Mouse (Mus musculus) neural tube, embryonic 13.5 days (tissue): ENCODE results near the gene Prune1. TPM values are rescaled to one million over a fixed set of nuclear protein-coding genes. Genes with fewer than 3 reads are reported as not detected.
"Not testable (repeated sequence)": the region's sequence is repeated elsewhere in the genome, so short reads cannot be mapped to it uniquely, and the experiment has no call there.

Source experiments
- ATAC-seq: fragments of 200-750 bp; cut with Nextera tagmentation; 2 replicates; pipeline ENCODE4 v1.8.0; 2017; ENCODE audit warnings: low read depth, mild to moderate bottlenecking, moderate TSS enrichment, moderate library complexity
- H3K27ac ChIP-seq: fragments of 300-500 bp; sonication (generic); replicated peaks from 2 replicates; pipeline ENCODE4 v1.5.1; 2015; ENCODE audit warnings: moderate library complexity, mild to moderate bottlenecking, inconsistent platforms
- H3K27me3 ChIP-seq: fragments of 300-500 bp; sonication (generic); 2 replicates; pipeline ENCODE4 v1.6.1; 2015; ENCODE audit warnings: mild to moderate bottlenecking, inconsistent platforms
- H3K36me3 ChIP-seq: fragments of 300-500 bp; sonication (generic); 2 replicates; pipeline ENCODE4 v1.6.1; 2015; ENCODE audit warnings: mild to moderate bottlenecking, inconsistent platforms
- H3K4me1 ChIP-seq: fragments of 300-500 bp; sonication (generic); replicated peaks from 2 replicates; pipeline ENCODE4 v1.6.1; 2015; ENCODE audit warnings: inconsistent platforms
- H3K4me2 ChIP-seq: fragments of 300-500 bp; sonication (generic); 2 replicates; pipeline ENCODE4 v1.6.1; 2015; ENCODE audit warnings: inconsistent platforms, mild to moderate bottlenecking, moderate library complexity
- H3K4me3 ChIP-seq: fragments of 300-500 bp; sonication (generic); 2 replicates; pipeline ENCODE4 v1.5.1; 2015; ENCODE audit warnings: mild to moderate bottlenecking, inconsistent platforms
- H3K9ac ChIP-seq: fragments of 300-500 bp; sonication (generic); 2 replicates; pipeline ENCODE4 v1.6.1; 2015; ENCODE audit warnings: moderate library complexity, mild to moderate bottlenecking, inconsistent platforms
- H3K9me3 ChIP-seq: fragments of 300-500 bp; sonication (generic); 2 replicates; pipeline ENCODE4 v1.6.1; 2016; ENCODE audit warnings: inconsistent platforms
- WGBS: fragments of 180-500 bp; shearing (Covaris S2); methylation state at CpG from one replicate; pipeline ENCODE4 v1.1.7; 2015; 5-methylcytosine and 5-hydroxymethylcytosine counted together
- polyA plus RNA-seq: library from polyadenylated mRNA; unstranded; fragments of >200 nt; fragmentation: Nextera tagmentation; extraction: Ambion mirVana; gene quantifications from 2 replicates; pipeline ENCODE4 v1.2.1, GENCODE M21; 2015

The Prune1 gene
- polyA plus RNA-seq, 1 experiment from 2014 or later = 47.1 TPM

- Histone ChIP-seq H3K4me1 (peaks cover 14% of the 10 kb centered on the region), H3K36me3 (peaks cover 34% of the 10 kb centered on the region)
- H3K27me3 ChIP-seq, H3K9ac ChIP-seq, H3K9me3 ChIP-seq, H3K27ac ChIP-seq, ATAC-seq, H3K4me2 ChIP-seq, H3K4me3 ChIP-seq: not testable (repeated sequence)
- 93% methylated on average over 9 of the region's 10 CpGs for WGBS
Measured at GRCm38 (mm10) chr3:95212889-95213608, 68.8 kb downstream of the Prune1 start.

- H3K9me3 ChIP-seq = no peaks in the 10 kb centered on the region
- H3K4me1 ChIP-seq = no peaks in the 10 kb centered on the region
- H3K27ac ChIP-seq = no peak overlapping the region
- no peak overlapping the region for H3K9ac ChIP-seq
- no peak for ATAC-seq
- peaks cover 48% of the 10 kb centered on the region for H3K36me3 ChIP-seq
- WGBS = 49% methylated on average over 2 of the region's 2 CpGs
- H3K4me3 ChIP-seq = no peak overlapping the region
- no peak overlapping the region for H3K4me2 ChIP-seq
- no peaks in the 10 kb centered on the region for H3K27me3 ChIP-seq
Measured at GRCm38 (mm10) chr3:95210585-95210984, 71.3 kb downstream of the Prune1 start.

GRCm38 (mm10) chr3:95208286-95208685, 73.6 kb downstream of the Prune1 start:
- ATAC-seq = no peak
- Histone ChIP-seq H3K4me3 (no peak overlapping the region), H3K27me3 (no peaks in the 10 kb centered on the region), H3K9me3 (no peaks in the 10 kb centered on the region), H3K4me2 (no peak overlapping the region), H3K27ac (no peak overlapping the region), H3K36me3 (peaks cover 56% of the 10 kb centered on the region), H3K4me1 (no peaks in the 10 kb centered on the region), H3K9ac (no peak overlapping the region)
- WGBS = 86% methylated on average over 4 of the region's 4 CpGs

GRCm38 (mm10) chr3:95203880-95204279, 78.0 kb downstream of the Prune1 start:
- WGBS = 94% methylated on average over 6 of the region's 6 CpGs
- Histone ChIP-seq H3K4me3 (no peak overlapping the region), H3K9me3 (no peaks in the 10 kb centered on the region), H3K36me3 (peaks cover 85% of the 10 kb centered on the region), H3K27me3 (no peaks in the 10 kb centered on the region), H3K4me2 (no peak overlapping the region), H3K4me1 (no peaks in the 10 kb centered on the region), H3K9ac (no peak overlapping the region), H3K27ac (no peak overlapping the region)
- ATAC-seq = no peak

Other genes with a start within 250 kb of the Prune1 start
- 274 and 279 TPM in 2 replicates for gene Psmd4, start 239.5 kb downstream of the Prune1 start, polyA plus RNA-seq
- gene Pip5k1a, start 175.1 kb downstream of the Prune1 start, polyA plus RNA-seq = 17.3 and 18.6 TPM in 2 replicates
- gene Vps72, start 171.1 kb downstream of the Prune1 start, polyA plus RNA-seq = 201 and 203 TPM in 2 replicates
- gene Tmod4, start 157.6 kb downstream of the Prune1 start, polyA plus RNA-seq = 0.96 and 1.7 TPM in 2 replicates
- 96.8 and 98.2 TPM in 2 replicates for gene Scnm1, start 148.1 kb downstream of the Prune1 start, polyA plus RNA-seq
- 34.7 and 39.1 TPM in 2 replicates for gene Lysmd1, start 148.0 kb downstream of the Prune1 start, polyA plus RNA-seq
- 3.0 and 3.3 TPM in 2 replicates for gene Tnfaip8l2, start 139.7 kb downstream of the Prune1 start, polyA plus RNA-seq
- gene Sema6c, start 121.6 kb downstream of the Prune1 start, polyA plus RNA-seq = 33.8 and 34.3 TPM in 2 replicates
- gene Gabpb2, start 64.2 kb downstream of the Prune1 start, polyA plus RNA-seq = 3.3 and 4.1 TPM in 2 replicates
- 60.8 and 61.3 TPM in 2 replicates for gene Cdc42se1, start 53.3 kb downstream of the Prune1 start, polyA plus RNA-seq
- 267 and 299 TPM in 2 replicates for gene Mllt11, start 49.9 kb downstream of the Prune1 start, polyA plus RNA-seq
- gene Gm128, start 40.5 kb downstream of the Prune1 start, polyA plus RNA-seq = 0.15 TPM in 1 of 2 replicates, not detected in the other
- not detected in 2 replicates for gene Bnipl, start 30.9 kb downstream of the Prune1 start, polyA plus RNA-seq
- gene Mindy1, start 731 bp downstream of the Prune1 start, polyA plus RNA-seq = 49.3 and 52.7 TPM in 2 replicates
- 0.26 and 0.57 TPM in 2 replicates for gene Anxa9, start 25.1 kb upstream of the Prune1 start, polyA plus RNA-seq
- 96.7 and 104 TPM in 2 replicates for gene Cers2, start 32.7 kb upstream of the Prune1 start, polyA plus RNA-seq
- 43.0 and 44.6 TPM in 2 replicates for gene Setdb1, start 75.1 kb upstream of the Prune1 start, polyA plus RNA-seq
- gene 4930558C23Rik, start 120.8 kb upstream of the Prune1 start, polyA plus RNA-seq = not detected in 2 replicates
- gene Arnt, start 152.3 kb upstream of the Prune1 start, polyA plus RNA-seq = 19.2 and 22.7 TPM in 2 replicates
- gene Ctsk, start 217.2 kb upstream of the Prune1 start, polyA plus RNA-seq = 13.3 and 19.2 TPM in 2 replicates
- 17.7 and 18.9 TPM in 2 replicates for gene Ctss, start 244.7 kb upstream of the Prune1 start, polyA plus RNA-seq